ENCODE assay signal across 8 mouse cellular contexts in the genomic region with DNA sequence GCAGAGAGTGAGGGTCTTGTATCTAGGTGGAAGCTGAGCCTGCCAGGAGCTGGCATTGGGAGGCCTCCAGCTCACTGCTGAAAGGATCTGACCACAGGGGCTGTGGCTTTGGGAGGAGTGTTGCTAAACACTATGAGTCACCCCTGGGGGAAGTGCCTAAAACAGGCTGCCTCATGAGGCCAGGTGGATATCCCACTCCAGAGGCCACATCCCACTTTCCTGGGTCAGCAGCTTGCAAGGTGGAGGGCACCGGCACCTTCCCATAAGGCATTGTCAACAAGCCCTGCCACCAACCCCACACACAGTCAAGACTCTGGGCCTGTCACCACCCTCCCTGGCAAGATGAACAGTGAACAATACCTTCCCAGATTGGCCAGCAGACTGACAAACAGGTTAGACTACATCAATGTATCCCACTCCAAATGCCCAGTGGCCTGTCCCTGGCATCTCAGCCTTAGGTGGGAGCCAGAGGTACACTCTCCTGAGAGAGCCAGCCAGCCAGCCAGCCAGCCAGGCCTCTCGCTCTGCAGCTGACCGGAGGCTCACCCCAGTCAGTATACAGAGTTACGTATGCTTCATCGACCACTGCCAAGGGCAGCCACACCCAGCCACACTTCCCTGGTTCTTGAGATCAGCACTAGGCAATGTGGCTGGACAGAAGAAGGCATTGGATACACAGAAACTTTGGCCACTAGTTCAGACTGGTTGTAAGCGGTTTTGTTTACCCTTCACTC. TPM values are rescaled to one million over a fixed set of nuclear protein-coding genes. Genes with fewer than 3 reads are reported as not detected.
A peak's percentile ranks its signal among the peaks of the same experiment; 100 is the strongest.
DNase-seq lines count a peak whose midpoint lies in the region; ATAC-seq and TF ChIP-seq lines count a peak whose summit lies in the region.

No protein-coding gene starts in this region.

- peak overlapping the region; percentile 43 for H3K27ac ChIP-seq in liver, adult 2 months (replicated peaks; ENCODE audit: insufficient read depth, low read depth, low read length)
- H3K27ac ChIP-seq in embryonic facial prominence, embryonic 13.5 days = peak overlapping the region; percentile 28
- H3K27ac ChIP-seq in neural tube, embryonic 15.5 days (replicated peaks) = no peak overlapping the region

- H3K4me1 ChIP-seq in liver, adult 2 months (ENCODE audit: control insufficient read depth, insufficient read depth, low read length) = peaks cover 66% of the 10 kb centered on the region
- peaks cover 95% of the 10 kb centered on the region for H3K4me1 ChIP-seq in embryonic facial prominence, embryonic 13.5 days
- peaks cover 56% of the 10 kb centered on the region for H3K4me1 ChIP-seq in neural tube, embryonic 15.5 days

- WGBS in liver, adult 2 months = 5% methylated on average over 6 of the region's 6 CpGs
- 73% methylated on average over 6 of the region's 6 CpGs for WGBS in embryonic facial prominence, embryonic 13.5 days
- WGBS in neural tube, embryonic 15.5 days = 41% methylated on average over 6 of the region's 6 CpGs

- DNase-seq in liver, adult 2 months (ENCODE audit: extremely low read depth, low read depth, low spot score) = peak; percentile 79
- DNase-seq in liver = no peak
- peak; percentile 65 to 78 for DNase-seq in kidney, postnatal 4 days
- DNase-seq in cerebellum, adult 11-12 months = no peak
- DNase-seq in spleen, postnatal 4 days (ENCODE audit: low spot score in 2 of 2) = no peak
- no peak for DNase-seq in left cerebral cortex, adult 8-10 months (ENCODE audit: low spot score in 2 of 2)

- no peak for ATAC-seq in embryonic facial prominence, embryonic 13.5 days (ENCODE audit: insufficient number of reproducible peaks, insufficient read depth, low FRiP score, low TSS enrichment, low read depth)
- ATAC-seq in neural tube, embryonic 15.5 days (ENCODE audit: low FRiP score) = 0 out of 2 replicates have a peak, but pooled peaks have one; percentile 16

- H3K9ac ChIP-seq in liver, adult 2 months (ENCODE audit: low read depth, low read length) = peak overlapping the region; percentile 37
- no peak overlapping the region for H3K9ac ChIP-seq in embryonic facial prominence, embryonic 13.5 days
- no peak overlapping the region for H3K9ac ChIP-seq in neural tube, embryonic 15.5 days (replicated peaks)

- H3K36me3 ChIP-seq in liver, adult 2 months (ENCODE audit: control insufficient read depth, insufficient read depth, low read length) = peaks cover 3% of the 10 kb centered on the region; the same call in 1 of the 2 replicates
- peaks cover 16% of the 10 kb centered on the region for H3K36me3 ChIP-seq in embryonic facial prominence, embryonic 13.5 days
- H3K36me3 ChIP-seq in neural tube, embryonic 15.5 days = peaks cover 6% of the 10 kb centered on the region

- no peak overlapping the region for H3K4me2 ChIP-seq in embryonic facial prominence, embryonic 13.5 days
- no peak overlapping the region for H3K4me2 ChIP-seq in neural tube, embryonic 15.5 days

- no peak for TF ChIP-seq CTCF in liver, adult 2 months (IDR thresholded peaks at IDR 0.05; ENCODE audit: low read depth, low read length)

- H3K4me3 ChIP-seq in liver, adult 2 months (ENCODE audit: insufficient read depth, low read depth, low read length) = no peak overlapping the region
- H3K4me3 ChIP-seq in embryonic facial prominence, embryonic 13.5 days = no peak overlapping the region
- H3K4me3 ChIP-seq in neural tube, embryonic 15.5 days (replicated peaks) = no peak overlapping the region

- TF ChIP-seq POLR2A in liver, adult 2 months (IDR thresholded peaks at IDR 0.05; ENCODE audit: extremely low read depth, insufficient read depth, low read length) = no peak

- H3K27me3 ChIP-seq in liver, adult 2 months (ENCODE audit: control insufficient read depth, insufficient read depth, low read length) = no peaks in the 10 kb centered on the region
- H3K27me3 ChIP-seq in embryonic facial prominence, embryonic 13.5 days = no peaks in the 10 kb centered on the region
- no peaks in the 10 kb centered on the region for H3K27me3 ChIP-seq in neural tube, embryonic 15.5 days (replicated peaks)

- H3K79me2 ChIP-seq in liver, adult 2 months (ENCODE audit: control insufficient read depth, insufficient read depth, low read length) = peaks cover 49% of the 10 kb centered on the region

- no peaks in the 10 kb centered on the region for H3K9me3 ChIP-seq in embryonic facial prominence, embryonic 13.5 days
- no peaks in the 10 kb centered on the region for H3K9me3 ChIP-seq in neural tube, embryonic 15.5 days (replicated peaks)

RNA-seq across cellular contexts. Expression of gene Cdc42ep4, which starts 17.9 kb away (rescaled TPM):
- 25.2 and 36.7 TPM in 2 replicates for total RNA-seq in liver, adult 2 months (2014; rRNA removed)
- polyA plus RNA-seq in liver, adult 2 months (2012; rRNA removed) = 32.7 and 32.9 TPM in 2 replicates
- 108 and 119 TPM in 2 replicates for polyA plus RNA-seq in embryonic facial prominence, embryonic 13.5 days (2015; fragmentation: Nextera tagmentation; extraction: Ambion mirVana)
- 58.1 and 58.6 TPM in 2 replicates for polyA plus RNA-seq in neural tube, embryonic 15.5 days (2015; fragmentation: Nextera tagmentation; extraction: Ambion mirVana)
- 10 to 100 TPM; 30.5 to 32.6 (median 31.8) TPM for total RNA-seq in left cerebral cortex, adult 8-10 months (2022)

RNA-seq across cellular contexts. Expression of gene Cpsf4l, which starts 24.0 kb away (rescaled TPM):
- total RNA-seq in liver, adult 2 months (2014; rRNA removed) = 6.0 and 9.9 TPM in 2 replicates
- polyA plus RNA-seq in liver, adult 2 months (2012; rRNA removed) = 2.9 and 3.0 TPM in 2 replicates
- polyA plus RNA-seq in embryonic facial prominence, embryonic 13.5 days (2015; fragmentation: Nextera tagmentation; extraction: Ambion mirVana) = 1.5 and 1.7 TPM in 2 replicates
- polyA plus RNA-seq in neural tube, embryonic 15.5 days (2015; fragmentation: Nextera tagmentation; extraction: Ambion mirVana) = 0.27 and 10.0 TPM in 2 replicates
- total RNA-seq in left cerebral cortex, adult 8-10 months (2022) = under 1 TPM in 2 of 4 experiments, not detected in 2; 0.35 to 0.76 TPM

RNA-seq across cellular contexts. Expression of gene D11Wsu47e, which starts 49.6 kb away (rescaled TPM):
- 4.1 and 5.0 TPM in 2 replicates for total RNA-seq in liver, adult 2 months (2014; rRNA removed)
- polyA plus RNA-seq in liver, adult 2 months (2012; rRNA removed) = 3.3 and 4.5 TPM in 2 replicates
- polyA plus RNA-seq in embryonic facial prominence, embryonic 13.5 days (2015; fragmentation: Nextera tagmentation; extraction: Ambion mirVana) = 23.5 and 24.4 TPM in 2 replicates
- 21.6 and 21.8 TPM in 2 replicates for polyA plus RNA-seq in neural tube, embryonic 15.5 days (2015; fragmentation: Nextera tagmentation; extraction: Ambion mirVana)
- 10 to 100 TPM; 11.4 to 15.4 (median 12.8) TPM for total RNA-seq in left cerebral cortex, adult 8-10 months (2022)

RNA-seq across cellular contexts. Expression of gene Fam104a, which starts 49.8 kb away (rescaled TPM):
- total RNA-seq in liver, adult 2 months (2014; rRNA removed) = 4.5 and 5.6 TPM in 2 replicates
- 15.2 and 16.4 TPM in 2 replicates for polyA plus RNA-seq in liver, adult 2 months (2012; rRNA removed)
- polyA plus RNA-seq in embryonic facial prominence, embryonic 13.5 days (2015; fragmentation: Nextera tagmentation; extraction: Ambion mirVana) = 49.0 and 50.1 TPM in 2 replicates
- 37.8 and 40.1 TPM in 2 replicates for polyA plus RNA-seq in neural tube, embryonic 15.5 days (2015; fragmentation: Nextera tagmentation; extraction: Ambion mirVana)
- 10 to 100 TPM; 27.9 to 31.5 (median 29.3) TPM for total RNA-seq in left cerebral cortex, adult 8-10 months (2022)

Comparison
In these comparisons a context has a peak if more than half of its experiments do, and no peak if none do; other contexts are left out.
1. DNase-seq: peak in liver, adult 2 months (single experiment) and kidney, postnatal 4 days (2 of 2); none in liver (single experiment), cerebellum, adult 11-12 months (single experiment), spleen, postnatal 4 days (0 of 2) and left cerebral cortex, adult 8-10 months (0 of 2).